Mouse (Mus musculus) lung, adult 2 months (tissue): Measurements from ENCODE around the gene Panx2.

Experiments
- CTCF ChIP-seq: fragments of 200-500 bp; IDR thresholded peaks from 2 replicates; pipeline ENCODE4 v1.5.1; 2011; ENCODE audit warnings: mild to moderate bottlenecking, low read length, control low read depth; ENCODE audit not compliant: insufficient read depth
- POLR2A ChIP-seq: fragments of 200-500 bp; IDR thresholded peaks from 2 replicates; pipeline ENCODE4 v1.6.1; 2011; ENCODE audit warnings: low read depth, mild to moderate bottlenecking, control low read depth, low read length, borderline replicate concordance; ENCODE audit errors: extremely low read depth

- TF ChIP-seq POLR2A = no peak
- no peak for TF ChIP-seq CTCF
These were observed 2.4 kb downstream of the Panx2 start for GRCm38 (mm10) chr15:89061761-89062517.
